Mouse (Mus musculus): ENCODE measurements around the gene Xirp2.

Xirp2 gene

GRCm38 (mm10) chr2:67565480-67566331, 119.9 kb downstream of the Xirp2 start, which contains the start of gene B3galt1:
TSS of gene B3galt1 (plus strand) at chr2:67565871.
- peak; percentile 82 to 90 for DNase-seq

GRCm38 (mm10) chr2:67566566-67566965, 120.8 kb downstream of the Xirp2 start:
- peak; percentile 1 to 9 for DNase-seq

- peak; percentile 4 to 14 for DNase-seq
Measured at GRCm38 (mm10) chr2:67567141-67567680, 121.4 kb downstream of the Xirp2 start.
